Mouse (Mus musculus) hindbrain, embryonic 11.5 days (tissue): ENCODE results near the gene Atp2c2. TPM values are rescaled to one million over a fixed set of nuclear protein-coding genes. Genes with fewer than 3 reads are reported as not detected.

ENCODE experiments used
- ATAC-seq: fragments of 200-750 bp; cut with Nextera tagmentation; 2 replicates; pipeline ENCODE4 v1.8.0; 2017; ENCODE audit warnings: mild to moderate bottlenecking, moderate TSS enrichment, moderate library complexity; ENCODE audit not compliant: low FRiP score
- DNase-seq: peaks from one replicate; pipeline ENCODE4 v3.0.0-alpha.2; 2015; ENCODE audit warnings: low spot score
- H3K27ac ChIP-seq: fragments of 300-500 bp; sonication (generic); 2 replicates; pipeline ENCODE4 v1.5.1; 2014; ENCODE audit warnings: mild to moderate bottlenecking, low read depth, low read length
- H3K27me3 ChIP-seq: fragments of 300-500 bp; sonication (generic); 2 replicates; pipeline ENCODE4 v1.6.1; 2014; ENCODE audit warnings: mild to moderate bottlenecking, low read length, moderate library complexity, mixed read lengths; ENCODE audit not compliant: control insufficient read depth, insufficient read depth
- H3K36me3 ChIP-seq: fragments of 300-500 bp; sonication (generic); 2 replicates; pipeline ENCODE4 v1.6.1; 2014; ENCODE audit warnings: mild to moderate bottlenecking, low read length, moderate library complexity, mixed read lengths; ENCODE audit not compliant: control insufficient read depth, insufficient read depth
- H3K4me1 ChIP-seq: fragments of 300-500 bp; sonication (generic); replicated peaks from 2 replicates; pipeline ENCODE4 v1.6.1; 2014; ENCODE audit warnings: low read length, mixed read lengths; ENCODE audit not compliant: control insufficient read depth, insufficient read depth
- H3K4me2 ChIP-seq: fragments of 300-500 bp; sonication (generic); replicated peaks from 2 replicates; pipeline ENCODE4 v1.6.1; 2014; ENCODE audit warnings: mild to moderate bottlenecking, low read depth, low read length
- H3K4me3 ChIP-seq: fragments of 300-500 bp; sonication (generic); 2 replicates; pipeline ENCODE4 v1.5.1; 2014; ENCODE audit warnings: low read depth, low read length
- H3K9ac ChIP-seq: fragments of 300-500 bp; sonication (generic); 2 replicates; pipeline ENCODE4 v1.6.1; 2014; ENCODE audit warnings: low read depth, low read length
- H3K9me3 ChIP-seq: fragments of 300-500 bp; sonication (generic); 2 replicates; pipeline ENCODE4 v1.6.1; 2016; ENCODE audit warnings: low read length; ENCODE audit not compliant: control insufficient read depth
- WGBS: fragments of 180-500 bp; shearing (Covaris S2); extraction: QIAGEN DNeasy Blood & Tissue Kit; methylation state at CpG from one replicate; pipeline ENCODE4 v1.1.7; 2014; 5-methylcytosine and 5-hydroxymethylcytosine counted together
- polyA plus RNA-seq: library from polyadenylated mRNA; unstranded; fragments of >200 nt; fragmentation: Nextera tagmentation; extraction: Ambion mirVana; gene quantifications from 2 replicates; pipeline ENCODE4 v1.2.1, GENCODE M21; 2014

The Atp2c2 gene
- polyA plus RNA-seq, 1 experiment from 2014 or later, result 0.96 TPM

DNA sequence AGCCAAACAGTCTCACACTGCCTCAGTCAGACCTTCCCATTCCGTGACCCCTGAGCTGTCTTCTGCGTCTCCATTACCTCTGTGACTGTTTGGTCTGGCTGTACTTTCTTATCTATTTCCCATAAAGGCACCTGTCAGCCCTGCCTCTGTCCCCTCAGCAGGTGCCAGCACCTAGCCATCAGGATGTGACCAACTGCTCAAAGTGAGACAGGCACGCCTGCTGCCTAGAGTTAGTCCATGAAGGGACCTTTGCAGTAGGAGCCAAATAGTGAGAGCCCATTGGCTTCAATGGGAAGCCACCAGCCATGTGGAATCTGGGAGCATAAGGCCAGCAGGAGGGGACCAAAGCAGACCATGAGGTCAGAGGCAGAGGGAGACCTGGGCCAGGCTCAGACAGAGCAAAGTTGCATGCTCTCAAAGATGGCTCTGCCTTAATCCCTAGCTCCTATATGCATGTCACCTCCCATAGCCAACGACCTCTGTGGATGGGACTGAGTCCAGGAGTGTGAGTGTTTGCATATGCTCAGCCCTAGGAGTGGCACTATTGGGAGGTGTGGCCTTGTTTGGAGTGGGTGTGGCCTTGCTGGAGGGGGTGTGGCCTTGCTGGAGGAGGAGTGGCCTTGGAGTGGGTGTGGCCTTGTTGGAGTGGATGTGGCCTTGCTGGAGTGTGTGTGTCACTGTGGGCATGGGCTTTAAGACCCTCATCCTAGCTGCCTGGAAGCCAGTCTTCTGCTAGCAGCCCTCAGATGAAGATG lies 81.5 kb downstream of the Atp2c2 start:
- Histone ChIP-seq H3K4me1 (peaks cover 9% of the 10 kb centered on the region; the same call in 1 of the 2 replicates), H3K9ac (no peak overlapping the region), H3K4me3 (no peak overlapping the region), H3K27ac (no peak overlapping the region), H3K36me3 (no peaks in the 10 kb centered on the region), H3K4me2 (no peak overlapping the region), H3K27me3 (no peaks in the 10 kb centered on the region; the same call in 1 of the 2 replicates), H3K9me3 (no peaks in the 10 kb centered on the region)
- DNase-seq, result no peak
- WGBS, result 70% methylated on average over 4 of the region's 4 CpGs
- ATAC-seq, result no peak

DNA sequence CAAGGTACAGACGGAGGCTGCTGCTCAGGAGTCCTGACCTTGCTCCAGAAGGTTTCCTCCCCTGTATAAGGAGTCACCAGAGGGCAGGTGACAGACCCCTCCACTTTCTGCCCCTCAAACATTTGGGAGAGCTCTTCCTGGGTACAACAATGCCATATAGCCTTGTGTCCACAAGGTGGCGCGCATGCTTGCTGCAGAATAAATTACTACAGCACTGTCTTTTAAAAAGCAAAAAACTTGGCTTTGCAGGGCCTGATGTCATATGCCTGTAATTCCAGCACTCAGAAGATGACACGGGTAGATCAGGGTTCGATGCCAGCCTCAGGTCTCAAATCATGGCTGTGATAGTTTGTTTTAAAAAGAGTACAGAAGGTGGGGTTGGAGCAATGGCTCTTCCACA lies 82.9 kb downstream of the Atp2c2 start:
- no peak overlapping the region for H3K9ac ChIP-seq
- no peaks in the 10 kb centered on the region; the same call in 1 of the 2 replicates for H3K27me3 ChIP-seq
- no peak overlapping the region for H3K27ac ChIP-seq
- H3K9me3 ChIP-seq, result no peaks in the 10 kb centered on the region
- H3K36me3 ChIP-seq, result no peaks in the 10 kb centered on the region
- no peak overlapping the region for H3K4me2 ChIP-seq
- ATAC-seq, result no peak
- peaks cover 7% of the 10 kb centered on the region for H3K4me1 ChIP-seq
- WGBS, result 7% methylated on average over 5 of the region's 5 CpGs
- H3K4me3 ChIP-seq, result no peak overlapping the region
- DNase-seq, result peak; percentile 80

DNA sequence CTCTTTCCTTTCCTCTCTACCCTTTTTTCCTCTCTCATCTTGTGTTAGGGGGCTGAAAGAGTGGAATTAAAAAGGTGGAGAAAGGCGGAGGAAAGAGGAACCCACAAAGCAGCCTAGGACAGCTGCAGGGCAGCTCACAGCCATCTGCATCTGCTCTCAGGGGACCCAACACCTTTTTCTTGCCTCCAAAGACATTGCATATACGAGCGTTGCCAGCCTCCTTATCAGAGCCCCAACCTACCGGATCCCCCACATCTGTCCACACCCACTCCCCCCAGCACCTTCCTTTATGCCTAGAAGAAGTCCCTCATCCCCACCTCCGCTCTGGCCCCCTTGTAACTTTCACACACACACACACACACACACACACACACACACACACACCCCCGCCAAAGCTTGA lies 83.8 kb downstream of the Atp2c2 start:
- no peak for DNase-seq
- Histone ChIP-seq H3K4me1 (peaks cover 6% of the 10 kb centered on the region), H3K27me3 (no peaks in the 10 kb centered on the region; the same call in 1 of the 2 replicates), H3K36me3 (no peaks in the 10 kb centered on the region), H3K4me3 (no peak overlapping the region), H3K9ac (no peak overlapping the region), H3K4me2 (no peak overlapping the region), H3K9me3 (no peaks in the 10 kb centered on the region), H3K27ac (no peak overlapping the region)
- no peak for ATAC-seq
- 74% methylated on average over 6 of the region's 6 CpGs for WGBS

DNA sequence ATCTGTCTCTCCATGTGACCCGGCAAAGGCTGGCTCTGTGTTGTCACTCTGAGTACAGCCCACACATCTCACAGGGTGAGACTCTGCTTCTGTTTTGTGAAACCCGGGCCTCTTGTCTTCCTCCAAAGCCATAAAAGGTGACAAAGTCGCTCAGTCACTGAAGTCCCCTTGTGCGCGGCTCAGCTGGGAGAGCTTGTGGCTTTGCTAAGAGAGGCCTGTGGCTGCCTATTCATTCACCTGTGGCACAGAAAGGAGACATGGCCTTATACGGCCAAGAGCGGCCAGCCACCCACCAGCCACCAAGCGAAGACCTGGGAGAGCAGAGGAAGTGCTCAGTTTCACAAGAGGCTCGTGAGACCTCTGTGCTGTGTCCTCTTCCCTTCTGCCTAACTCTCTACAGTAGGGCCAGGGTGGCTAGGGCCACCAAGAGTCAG lies 84.3 kb downstream of the Atp2c2 start:
- Histone ChIP-seq H3K9ac (no peak overlapping the region), H3K4me3 (no peak overlapping the region), H3K27ac (0 out of 2 replicates have a peak overlapping the region, but pooled peaks have one; percentile 20), H3K4me1 (peaks cover 6% of the 10 kb centered on the region), H3K27me3 (no peaks in the 10 kb centered on the region; the same call in 1 of the 2 replicates), H3K36me3 (no peaks in the 10 kb centered on the region), H3K9me3 (no peaks in the 10 kb centered on the region), H3K4me2 (no peak overlapping the region)
- WGBS, result 53% methylated on average over 9 of the region's 9 CpGs
- ATAC-seq (no peak), DNase-seq (no peak)

DNA sequence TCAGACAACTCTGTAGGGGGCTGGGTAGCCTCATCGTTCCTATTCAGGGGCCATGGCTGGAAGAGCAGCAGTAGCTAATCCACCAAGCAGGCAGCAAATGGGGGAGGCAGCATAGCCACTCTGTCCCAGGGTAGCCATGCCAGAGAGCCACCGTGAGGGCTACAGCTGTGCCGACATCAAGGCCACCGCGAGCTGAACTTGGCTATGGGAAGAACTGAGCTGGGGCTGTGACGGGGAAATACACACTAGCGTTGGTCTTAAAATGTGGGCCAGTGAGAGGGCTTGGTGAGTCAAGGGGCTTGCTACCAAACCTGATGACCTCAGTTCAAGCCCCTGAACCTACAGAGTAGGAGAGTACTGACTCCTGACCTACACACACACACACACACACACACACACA lies 84.9 kb downstream of the Atp2c2 start:
- ATAC-seq (no peak), DNase-seq (no peak)
- Histone ChIP-seq H3K4me2 (no peak overlapping the region), H3K9ac (no peak overlapping the region), H3K4me1 (peaks cover 6% of the 10 kb centered on the region), H3K4me3 (no peak overlapping the region), H3K27ac (0 out of 2 replicates have a peak overlapping the region, but pooled peaks have one; percentile 20), H3K27me3 (no peaks in the 10 kb centered on the region; the same call in 1 of the 2 replicates), H3K9me3 (no peaks in the 10 kb centered on the region), H3K36me3 (no peaks in the 10 kb centered on the region)
- 62% methylated on average over 7 of the region's 7 CpGs for whole genome bisulfite sequencing

DNA sequence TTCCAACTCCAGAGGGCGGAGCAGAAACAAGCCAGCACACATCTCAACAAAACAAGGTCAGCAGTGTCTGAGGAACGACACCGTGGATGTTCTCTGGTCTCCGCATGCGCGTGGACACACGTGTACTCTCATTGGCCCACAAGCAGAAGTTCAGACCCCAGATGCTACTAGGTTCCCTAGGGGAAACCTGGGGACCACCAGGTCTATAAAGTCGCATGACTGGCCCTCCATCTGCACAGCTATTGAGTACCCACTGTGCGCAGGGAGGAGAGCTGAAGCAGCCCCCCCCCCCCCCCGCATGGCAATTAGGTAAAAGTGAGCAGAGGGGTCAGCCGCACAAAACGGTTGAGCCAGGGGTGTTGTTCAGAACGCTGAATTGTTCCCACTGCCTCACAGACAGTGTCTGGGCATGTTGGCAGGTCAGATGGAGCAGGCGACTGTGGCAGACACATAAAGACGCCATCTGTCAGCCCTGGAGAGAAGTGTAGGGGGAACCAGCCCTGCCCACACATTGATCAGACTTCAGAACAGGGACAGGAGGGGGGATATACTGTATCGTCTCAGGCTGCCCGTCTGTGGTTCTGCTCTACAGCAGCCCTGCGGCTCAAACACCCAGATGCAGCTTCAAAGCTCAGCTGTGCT lies 86.1 kb downstream of the Atp2c2 start:
- WGBS, result 38% methylated on average over 17 of the region's 18 CpGs
- Histone ChIP-seq H3K27me3 (no peaks in the 10 kb centered on the region; the same call in 1 of the 2 replicates), H3K4me3 (no peak overlapping the region), H3K27ac (peak overlapping the region; percentile 74), H3K36me3 (no peaks in the 10 kb centered on the region), H3K4me2 (no peak overlapping the region; the same call in 1 of the 2 replicates), H3K9me3 (no peaks in the 10 kb centered on the region), H3K9ac (0 out of 2 replicates have a peak overlapping the region, but pooled peaks have one; percentile 11), H3K4me1 (peaks cover 12% of the 10 kb centered on the region)
- DNase-seq (peak; percentile 56), ATAC-seq (peak; percentile 64)

DNA sequence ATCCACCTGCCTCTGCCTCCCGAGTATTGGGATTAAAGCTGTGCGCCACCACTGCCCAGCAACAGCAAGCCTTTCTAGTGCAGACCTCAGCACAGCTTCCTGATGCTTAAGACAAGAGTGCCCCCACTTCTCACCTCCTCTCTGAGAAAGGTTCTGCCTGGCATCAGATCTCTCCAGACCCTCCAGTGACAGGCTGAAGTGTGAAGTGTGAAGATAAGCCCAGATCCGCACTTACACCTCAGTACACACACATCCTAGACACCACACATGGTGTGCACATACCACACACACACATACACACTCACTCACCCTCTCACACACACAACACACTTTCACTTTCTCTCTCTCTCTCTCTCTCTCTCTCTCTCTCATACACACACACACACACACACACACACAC lies 87.1 kb downstream of the Atp2c2 start:
- peaks cover 20% of the 10 kb centered on the region for H3K4me1 ChIP-seq

DNA sequence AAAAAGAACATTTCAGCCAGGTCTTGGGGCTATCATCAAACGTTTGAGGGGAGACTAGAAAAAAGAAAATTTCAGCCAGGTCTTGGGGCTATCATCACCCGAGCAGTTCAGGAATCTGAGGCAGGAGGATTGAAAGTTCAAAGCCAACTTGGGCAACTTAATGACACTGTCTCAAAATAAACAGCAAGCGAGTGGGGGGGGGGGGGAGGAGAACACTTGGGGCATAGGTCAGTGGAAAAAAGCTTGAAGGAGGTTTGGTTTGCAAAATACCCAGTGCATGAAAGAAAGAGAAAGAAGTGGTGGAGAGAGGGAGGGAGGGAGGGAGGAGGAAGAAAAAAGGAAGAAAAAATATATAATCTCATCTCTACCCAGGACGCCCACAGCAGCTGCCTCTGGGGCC lies 87.5 kb downstream of the Atp2c2 start:
- Histone ChIP-seq H3K9me3 (no peaks in the 10 kb centered on the region), H3K27ac (no peak overlapping the region), H3K4me3 (no peak overlapping the region), H3K4me1 (peaks cover 23% of the 10 kb centered on the region), H3K36me3 (no peaks in the 10 kb centered on the region), H3K9ac (no peak overlapping the region), H3K4me2 (no peak overlapping the region), H3K27me3 (no peaks in the 10 kb centered on the region; the same call in 1 of the 2 replicates)
- ATAC-seq (no peak), DNase-seq (no peak)
- WGBS, result 51% methylated on average over 4 of the region's 4 CpGs

More for the DNA sequence above, 87.1 kb downstream of the Atp2c2 start:
- no peaks in the 10 kb centered on the region for H3K9me3 ChIP-seq
- no peak overlapping the region for H3K4me3 ChIP-seq
- WGBS, result 81% methylated on average over 3 of the region's 3 CpGs
- no peak overlapping the region for H3K27ac ChIP-seq
- DNase-seq (no peak), ATAC-seq (no peak)
- no peak overlapping the region for H3K9ac ChIP-seq
- no peaks in the 10 kb centered on the region for H3K36me3 ChIP-seq
- H3K27me3 ChIP-seq, result no peaks in the 10 kb centered on the region; the same call in 1 of the 2 replicates
- H3K4me2 ChIP-seq, result no peak overlapping the region
